Mouse (Mus musculus) cerebellum, adult 9-10 months (tissue): ENCODE data around the gene Hmgb1.
A peak's percentile ranks its signal among the peaks of the same experiment; 100 is the strongest.

Experiments
- DNase-seq: peaks from one replicate; pipeline ENCODE4 v3.0.0; 2022

The Hmgb1 gene

DNA sequence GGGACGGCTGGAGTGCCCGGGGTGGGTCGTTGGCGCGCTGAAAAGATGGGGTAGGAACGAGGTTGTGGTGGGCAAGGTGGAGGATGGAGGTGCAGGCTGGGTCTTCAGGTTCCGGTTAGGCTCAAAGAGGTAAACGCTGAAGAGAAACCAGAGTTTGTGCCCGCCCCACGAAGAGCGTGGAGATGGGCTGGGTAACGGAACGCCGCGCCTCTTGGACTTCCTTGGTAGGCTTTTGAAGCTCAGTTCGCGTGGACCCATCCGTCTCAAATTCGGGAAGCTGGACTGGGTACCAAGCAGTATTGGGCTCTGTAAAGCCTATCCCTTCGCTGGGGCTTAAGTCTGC is 526 bp upstream of the Hmgb1 start:
- DNase-seq = no peak

DNA sequence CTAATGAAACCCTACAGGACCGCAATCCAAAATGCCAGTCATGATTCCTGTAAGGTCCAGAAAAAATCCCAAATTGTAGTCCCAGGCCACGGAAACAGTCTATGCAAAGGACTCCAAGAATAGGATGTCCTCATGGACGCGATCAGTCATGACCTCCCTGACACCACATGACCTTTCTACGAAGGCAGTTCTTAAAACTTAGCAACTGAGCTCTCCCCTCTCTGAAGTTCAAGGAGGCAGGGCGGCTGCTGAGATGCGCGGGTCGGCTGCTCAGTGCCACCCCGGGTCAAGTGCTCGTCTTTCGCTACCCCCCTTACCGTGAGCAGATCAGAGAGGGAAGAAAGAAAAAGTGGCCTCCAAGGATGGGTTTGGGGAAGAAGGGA is 577 bp downstream of the Hmgb1 start:
- DNase-seq = no peak

DNA sequence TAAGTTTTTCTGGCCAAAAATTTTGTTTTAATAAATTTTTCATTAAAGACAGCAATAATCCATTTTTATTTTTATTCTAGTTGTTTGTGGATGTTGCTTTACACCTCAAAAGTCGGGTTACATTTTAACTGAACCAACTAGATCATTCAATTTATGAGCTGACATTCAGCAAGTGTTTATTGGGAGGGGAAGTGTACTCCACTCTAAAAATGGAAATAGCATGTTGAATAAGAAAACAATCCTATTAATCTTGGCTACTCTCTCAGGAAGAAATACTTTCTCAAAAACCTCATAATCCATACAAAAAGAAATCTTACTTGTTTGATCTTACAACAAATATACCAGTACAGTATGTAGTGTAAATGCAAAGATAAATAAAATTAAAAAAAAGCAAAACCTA is 1.2 kb downstream of the Hmgb1 start:
- DNase-seq = no peak

DNA sequence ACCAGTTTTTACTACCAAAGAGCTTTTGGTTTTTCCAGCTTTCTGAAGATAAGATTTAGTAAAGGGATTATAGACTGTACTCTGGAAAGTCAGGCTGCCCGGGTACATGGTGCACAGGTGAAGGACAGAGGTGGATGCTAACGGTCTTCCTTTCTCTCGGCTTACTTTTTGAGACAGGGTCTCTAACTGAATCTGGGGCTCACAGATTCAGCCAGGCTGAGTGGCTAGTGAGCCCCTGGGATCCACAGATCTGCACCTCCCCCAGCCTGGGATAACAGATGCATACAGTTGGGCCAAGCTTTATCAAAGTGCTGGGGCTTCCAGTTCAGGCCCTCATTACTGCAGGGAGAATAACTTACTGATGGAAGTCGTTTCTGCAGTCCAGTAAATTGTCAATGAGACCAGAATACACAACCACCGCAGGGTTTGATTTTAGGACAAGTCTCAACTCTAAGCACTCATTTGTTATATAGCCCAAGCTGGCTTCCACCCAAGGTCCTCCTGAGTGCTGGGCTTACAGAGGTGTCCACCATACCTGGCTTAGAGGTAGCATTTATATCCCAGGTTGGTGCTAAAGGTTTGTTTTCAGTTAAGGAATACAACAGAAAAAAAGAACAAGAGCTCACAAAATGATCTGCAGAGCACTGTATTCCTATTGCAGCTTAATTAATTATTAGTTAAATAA is 2.0 kb downstream of the Hmgb1 start:
- DNase-seq = peak; percentile 54

DNA sequence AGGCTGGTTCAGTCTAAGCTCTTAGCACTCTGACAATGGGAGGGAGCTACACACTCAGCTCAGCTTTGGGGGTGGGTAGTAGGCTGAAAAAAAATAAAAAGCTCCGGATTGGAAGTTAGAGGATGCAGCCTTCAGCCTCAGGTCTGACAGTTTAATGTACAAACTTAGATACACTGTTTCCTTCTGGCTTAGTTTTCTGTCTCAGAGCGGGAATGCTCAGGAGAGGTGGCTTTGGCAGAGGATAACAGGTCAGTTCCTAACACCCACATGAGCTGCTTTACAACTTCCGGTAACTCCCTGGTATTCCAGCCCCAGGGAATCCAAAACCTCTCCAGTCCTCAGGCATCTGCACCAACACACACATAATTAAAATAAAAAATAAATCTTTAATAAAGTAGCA is 4.5 kb downstream of the Hmgb1 start:
- no peak for DNase-seq

DNA sequence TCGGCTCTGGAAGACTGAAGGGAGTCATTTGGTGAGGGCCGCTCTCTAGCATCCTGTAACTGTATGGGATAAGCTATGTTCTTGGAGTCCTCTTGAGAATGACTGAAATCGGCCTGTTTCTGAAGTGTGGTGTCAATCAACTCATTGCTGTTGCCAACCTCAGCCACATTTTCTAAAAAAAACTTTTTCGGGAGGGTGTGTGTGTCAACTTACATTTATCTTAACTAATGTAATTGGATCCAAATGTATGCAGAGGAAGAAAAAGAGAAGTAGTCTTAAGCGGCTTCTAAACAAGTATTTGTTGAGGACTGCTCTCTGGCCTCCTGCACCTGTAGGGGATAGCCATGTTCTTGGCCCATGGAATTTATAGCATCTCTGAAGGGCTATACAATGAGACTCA is 6.2 kb downstream of the Hmgb1 start:
- DNase-seq = no peak

DNA sequence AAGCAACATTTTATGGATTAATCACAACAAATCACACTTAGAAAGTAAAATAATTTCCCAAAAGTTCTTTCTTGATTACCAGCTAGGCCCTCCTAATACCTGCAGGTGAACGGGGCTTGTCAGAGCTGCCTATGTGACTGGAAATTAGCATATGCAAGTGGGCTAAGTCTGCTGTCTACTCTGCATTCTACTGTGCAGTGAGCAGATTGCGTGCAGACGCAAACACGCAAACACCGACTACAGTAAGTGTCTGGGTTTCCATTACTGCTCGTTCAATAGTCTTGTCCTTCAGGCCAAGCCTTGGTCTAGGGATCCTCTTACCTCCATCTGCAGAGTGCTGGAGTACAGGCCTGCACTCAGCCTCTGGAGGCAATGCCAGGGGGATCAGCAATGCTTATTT is 8.6 kb downstream of the Hmgb1 start:
- no peak for DNase-seq

DNA sequence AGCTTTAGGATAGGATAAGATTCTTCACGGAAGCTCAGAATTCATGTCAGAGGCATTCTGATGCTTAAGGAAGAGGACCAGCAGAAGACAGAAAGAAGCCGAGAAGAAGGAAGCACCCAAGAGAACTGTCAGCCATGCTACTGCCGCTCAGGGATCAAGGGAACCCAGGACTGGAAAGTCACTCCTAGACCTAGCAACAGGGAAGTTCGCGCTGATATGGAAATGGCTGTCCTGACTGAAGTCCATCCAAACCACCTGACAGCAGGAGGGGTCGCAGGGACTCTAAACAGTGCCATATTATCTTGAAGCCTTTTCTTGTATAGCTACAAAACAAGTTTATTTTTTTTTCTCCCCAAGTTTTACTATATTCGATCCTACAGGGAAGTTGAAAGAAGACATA is 9.8 kb downstream of the Hmgb1 start:
- DNase-seq = no peak

DNA sequence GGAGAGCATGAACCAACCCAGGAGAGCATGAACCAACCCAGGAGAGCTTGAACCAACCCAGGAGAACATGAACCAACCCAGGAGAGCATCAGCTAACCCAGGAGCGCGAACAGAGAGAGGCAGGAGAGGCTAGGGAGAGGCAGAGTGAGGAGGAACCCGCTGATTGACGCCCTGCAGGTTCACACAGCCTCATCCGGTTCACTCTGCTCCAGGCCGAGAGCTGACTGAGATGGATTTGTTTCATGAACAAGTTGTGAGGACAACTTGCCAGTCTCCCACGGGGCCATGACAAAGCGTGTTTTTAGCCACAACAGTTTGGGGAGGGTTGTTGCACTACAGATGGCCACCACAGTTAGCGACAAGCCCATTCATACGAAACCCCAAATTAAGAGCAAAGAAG is 12.0 kb downstream of the Hmgb1 start:
- no peak for DNase-seq

DNA sequence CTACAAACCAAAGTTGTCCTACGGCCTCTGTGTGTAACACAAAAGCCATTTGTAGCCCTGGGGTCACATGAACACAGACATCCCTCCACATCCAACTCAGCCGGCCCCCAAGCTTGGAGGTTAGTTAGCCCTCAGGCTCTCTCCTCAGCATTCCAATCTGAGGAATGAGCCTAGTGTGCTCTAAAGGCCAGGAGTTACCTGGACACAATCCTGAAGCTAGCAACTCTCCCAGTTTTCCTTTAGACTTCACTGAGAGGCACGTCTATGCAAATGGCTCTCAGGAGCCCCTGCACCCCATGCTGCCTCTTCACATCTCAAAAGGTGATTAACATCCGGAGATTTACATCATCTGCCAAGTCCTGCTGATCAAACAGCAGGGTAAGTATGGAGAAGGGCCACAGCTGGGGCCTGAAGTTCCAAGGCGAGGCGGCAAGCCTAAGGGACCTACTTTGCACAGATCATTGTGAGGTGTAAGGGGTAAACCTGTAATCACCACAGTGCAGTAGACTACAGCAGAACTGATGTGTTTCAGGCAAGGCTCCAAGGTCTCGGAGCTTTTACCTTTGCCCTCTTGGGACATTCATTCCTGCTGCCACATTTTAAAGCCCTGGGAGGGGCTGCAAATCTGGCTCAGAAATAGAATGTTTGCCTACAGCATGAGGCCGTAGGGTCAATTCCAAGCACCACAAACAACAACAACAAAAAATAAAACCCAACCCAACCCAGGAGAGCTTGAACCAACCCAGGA is 13.3 kb downstream of the Hmgb1 start:
- no peak for DNase-seq

DNA sequence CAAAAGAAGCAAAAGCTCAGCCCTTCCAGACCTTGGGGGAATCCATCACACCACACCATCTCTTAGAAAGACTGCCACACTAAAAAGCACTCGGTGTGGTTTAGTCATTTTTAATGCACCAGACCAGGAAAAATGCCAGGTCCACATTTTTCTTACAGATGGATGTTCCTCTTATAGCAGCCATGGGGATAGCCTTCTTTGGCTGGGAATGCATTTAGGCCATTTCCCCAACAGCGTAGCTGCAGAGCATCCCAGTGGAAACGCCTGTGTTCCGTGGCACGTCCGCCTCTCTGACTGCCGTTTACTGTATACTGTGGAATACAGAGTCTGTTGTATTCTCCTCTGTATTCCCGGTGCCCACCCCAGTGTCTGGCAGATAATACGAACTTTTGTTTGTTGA is 15.5 kb downstream of the Hmgb1 start:
- DNase-seq = peak; percentile 15

DNA sequence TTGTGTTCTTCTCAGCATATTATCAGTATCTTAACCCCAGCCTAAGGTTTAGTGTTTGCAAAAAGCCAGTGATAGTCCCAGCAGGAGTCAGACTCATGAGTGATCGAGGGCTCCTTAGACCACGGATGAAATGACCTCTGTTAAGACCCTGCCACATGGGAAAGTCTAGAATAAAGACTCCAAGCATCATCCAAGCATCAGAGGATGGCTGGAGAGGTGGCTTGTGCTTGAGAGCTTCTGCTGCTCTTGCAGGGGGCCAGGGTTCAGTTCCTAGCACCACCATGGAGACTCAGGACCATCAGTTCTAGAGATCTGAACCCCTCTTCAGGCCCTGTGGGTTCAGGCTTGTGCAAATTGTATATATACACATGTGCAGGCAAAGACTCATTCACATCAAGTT is 16.2 kb downstream of the Hmgb1 start:
- DNase-seq = no peak

DNA sequence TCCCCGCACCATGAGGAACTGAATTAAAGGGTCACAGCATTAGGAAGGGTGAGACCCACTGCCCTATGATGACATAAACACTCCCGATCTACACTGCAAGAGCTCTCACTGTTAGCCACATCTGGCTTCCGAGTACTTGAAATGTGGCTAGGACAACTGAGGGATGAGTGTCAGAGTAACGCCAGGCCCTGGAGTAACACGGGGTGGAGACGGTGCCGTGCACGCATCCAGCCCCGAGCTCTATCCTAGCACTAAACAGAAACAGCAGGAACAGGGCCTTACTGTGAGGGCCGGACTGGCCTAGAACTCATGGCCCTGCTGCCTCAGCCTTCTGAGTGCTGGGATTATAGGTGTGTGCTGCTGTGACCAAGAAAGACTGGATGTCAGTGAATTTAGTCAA is 18.3 kb downstream of the Hmgb1 start:
- no peak for DNase-seq

DNA sequence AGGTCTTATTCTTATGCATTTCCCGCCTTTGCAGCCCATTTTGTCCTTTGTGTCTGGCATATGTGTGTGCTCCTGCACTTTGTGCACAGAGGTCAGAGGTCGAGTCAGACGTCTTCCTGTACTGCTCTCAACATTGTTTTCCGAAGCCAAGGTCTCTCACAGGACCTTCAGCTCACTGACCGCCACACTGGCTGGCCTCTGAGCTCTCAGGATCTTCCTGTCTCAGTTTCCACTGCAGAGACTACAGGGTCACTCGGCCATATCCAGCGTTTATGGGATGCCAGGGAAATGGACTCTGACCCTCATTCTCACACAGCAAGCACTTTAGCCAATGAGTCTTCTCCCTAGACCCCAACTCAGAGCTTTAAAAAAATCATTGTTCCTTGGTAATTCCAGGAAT is 19.4 kb downstream of the Hmgb1 start:
- no peak for DNase-seq

DNA sequence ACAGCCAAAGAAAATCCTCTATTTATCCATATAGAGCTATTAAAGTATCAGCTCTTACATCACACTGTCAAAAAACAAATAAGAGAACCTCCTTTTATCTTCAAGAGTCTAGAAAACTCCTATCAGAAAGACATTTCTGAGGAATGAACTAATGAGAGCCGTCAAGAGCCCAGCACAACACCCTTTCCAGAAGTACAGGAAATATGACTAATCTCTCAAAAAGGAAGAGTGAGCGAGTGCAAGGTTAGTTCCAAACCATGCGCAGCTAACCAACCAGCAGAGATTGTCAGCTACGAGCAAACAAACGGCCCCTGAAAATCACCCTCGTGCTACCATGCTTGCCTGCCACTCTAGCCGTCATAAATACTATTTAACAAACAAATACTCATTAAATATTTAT is 21.4 kb downstream of the Hmgb1 start:
- DNase-seq = no peak

DNA sequence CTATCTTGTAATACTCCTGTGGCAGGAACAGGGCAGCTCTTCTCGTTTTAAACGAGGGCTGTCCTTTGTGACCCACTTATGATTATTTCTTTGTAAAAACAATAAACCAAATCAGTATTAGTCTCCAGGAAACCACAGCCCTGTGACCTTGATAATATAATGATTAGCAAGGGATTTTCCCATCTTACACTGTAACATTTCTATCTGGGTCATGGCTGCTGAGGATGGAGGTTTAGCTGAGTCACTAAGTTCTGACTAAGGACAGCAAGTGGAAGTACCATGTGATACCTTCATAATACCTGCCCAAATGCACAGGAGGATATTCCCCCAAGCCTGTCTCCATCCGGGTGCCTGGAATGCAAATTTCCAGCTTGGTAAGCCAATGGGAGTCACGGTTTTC is 23.8 kb downstream of the Hmgb1 start:
- no peak for DNase-seq

DNA sequence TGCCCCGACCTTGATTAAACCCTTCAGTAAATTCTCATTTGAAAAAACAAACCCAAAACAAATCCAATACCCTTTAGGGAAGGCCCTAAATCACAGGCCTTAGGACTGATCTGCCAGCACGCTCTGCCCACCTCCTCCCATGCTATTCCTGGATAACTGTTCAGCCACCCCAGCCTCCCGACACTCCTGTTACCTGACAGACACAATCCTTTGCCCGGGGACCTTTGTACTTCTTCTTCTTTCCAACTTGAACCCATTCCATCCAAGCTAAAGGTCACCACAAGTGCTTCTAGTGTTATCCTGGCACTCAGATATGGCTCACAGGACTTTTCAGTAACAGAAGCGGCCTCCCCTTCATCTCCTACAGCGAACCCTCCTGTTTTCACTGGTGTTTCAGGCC is 25.3 kb downstream of the Hmgb1 start:
- no peak for DNase-seq

DNA sequence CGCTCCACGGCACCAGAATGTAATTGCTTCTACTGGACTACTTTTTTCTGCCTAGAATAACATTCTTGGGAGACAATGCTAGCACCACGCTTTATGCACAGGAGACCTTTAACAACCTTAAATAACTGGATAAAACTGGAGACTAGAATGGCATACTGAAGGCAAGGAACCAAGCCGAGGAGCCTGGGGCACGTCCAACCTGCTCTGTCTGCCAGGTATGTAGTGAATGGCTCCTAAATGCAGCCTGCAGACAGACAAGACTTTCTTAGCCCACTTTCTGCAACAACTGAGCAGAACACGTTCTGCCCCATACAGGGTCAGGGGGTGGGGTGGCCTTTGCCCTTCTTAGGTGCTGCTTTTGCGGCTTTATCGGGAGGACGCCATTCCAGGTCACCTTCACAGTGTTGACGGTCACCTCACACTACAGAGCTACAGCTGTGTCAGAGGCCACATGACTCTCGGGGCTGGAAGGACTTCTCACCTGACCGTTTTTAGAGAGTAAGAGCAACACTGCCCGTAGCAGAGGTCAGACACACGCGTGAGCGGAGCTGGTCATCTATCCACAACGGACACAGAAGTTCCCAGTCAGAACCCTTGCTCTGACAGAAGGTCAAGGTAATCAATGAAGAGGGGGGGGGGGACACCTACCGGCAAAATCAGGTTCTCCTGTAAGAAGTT is 27.3 kb downstream of the Hmgb1 start:
- no peak for DNase-seq

DNA sequence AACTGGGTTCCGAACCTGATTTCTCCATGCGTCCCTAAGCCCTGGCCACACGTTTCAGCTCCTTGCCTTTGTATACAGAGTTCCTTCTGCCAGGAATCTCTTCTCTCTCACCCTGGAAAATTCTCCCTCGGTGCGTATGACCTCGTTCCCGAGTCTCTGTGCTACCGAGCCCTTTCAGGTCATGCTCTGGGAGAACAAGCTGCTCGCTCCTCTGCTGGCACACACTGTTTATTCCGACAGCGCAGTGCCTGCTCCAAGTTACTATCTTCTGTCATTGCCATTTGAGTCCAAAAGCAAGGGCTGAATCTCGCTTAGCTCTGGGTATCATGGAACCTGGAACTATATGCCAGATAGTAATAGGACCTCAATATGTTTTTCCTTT is 31.5 kb downstream of the Hmgb1 start:
- DNase-seq = peak; percentile 64

DNA sequence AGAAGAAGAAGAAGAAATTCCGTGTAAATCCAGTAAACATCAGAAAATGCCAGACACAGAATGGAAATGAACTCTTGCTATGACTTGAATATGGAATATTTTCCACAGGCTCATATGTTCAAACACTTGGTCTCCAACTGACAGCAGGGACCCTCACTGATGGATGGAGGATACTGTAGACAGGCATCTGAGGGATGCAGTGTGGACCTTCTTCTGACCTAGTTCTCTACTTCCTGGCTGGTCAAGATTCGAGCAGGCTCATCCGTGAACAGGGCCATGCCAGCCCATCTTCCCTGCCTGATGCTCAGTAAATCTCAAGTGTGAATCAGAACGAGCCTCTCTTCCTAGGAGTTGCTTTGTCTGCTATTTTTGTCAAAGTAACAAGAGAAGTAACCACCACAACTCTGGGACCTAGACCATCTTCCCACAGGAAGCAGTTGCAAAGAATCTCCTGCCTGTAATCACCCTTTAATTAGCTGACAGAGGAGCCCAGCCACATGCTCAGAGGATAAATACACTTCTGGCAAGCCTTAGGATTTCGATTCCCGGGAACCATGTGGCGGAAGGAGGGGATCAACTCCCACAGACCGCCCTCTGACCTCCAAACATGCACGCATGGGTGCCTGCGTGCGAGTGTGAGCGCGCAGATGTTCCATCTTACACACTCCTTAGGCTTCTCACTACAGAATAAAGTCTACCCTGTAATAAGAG is 32.1 kb downstream of the Hmgb1 start:
- DNase-seq = peak; percentile 25

DNA sequence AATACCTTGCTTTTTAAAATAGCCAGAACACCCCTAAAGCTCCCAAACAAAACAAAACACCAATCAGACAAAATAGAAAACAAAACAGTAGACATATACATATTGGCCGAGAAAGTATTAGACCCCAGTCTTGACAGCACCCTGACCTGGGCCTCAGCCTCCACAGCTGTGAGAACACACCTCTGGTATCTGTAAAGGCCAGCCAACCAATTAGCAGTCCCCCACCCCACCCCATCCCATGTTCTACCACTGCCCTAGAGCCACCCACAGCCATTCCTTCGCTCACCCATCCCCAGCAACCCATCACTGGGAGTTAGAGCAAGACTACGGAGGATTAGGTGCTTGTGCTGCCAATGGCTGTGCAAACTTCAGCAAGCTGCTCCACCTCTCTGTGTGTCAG is 33.4 kb downstream of the Hmgb1 start:
- DNase-seq = no peak

DNA sequence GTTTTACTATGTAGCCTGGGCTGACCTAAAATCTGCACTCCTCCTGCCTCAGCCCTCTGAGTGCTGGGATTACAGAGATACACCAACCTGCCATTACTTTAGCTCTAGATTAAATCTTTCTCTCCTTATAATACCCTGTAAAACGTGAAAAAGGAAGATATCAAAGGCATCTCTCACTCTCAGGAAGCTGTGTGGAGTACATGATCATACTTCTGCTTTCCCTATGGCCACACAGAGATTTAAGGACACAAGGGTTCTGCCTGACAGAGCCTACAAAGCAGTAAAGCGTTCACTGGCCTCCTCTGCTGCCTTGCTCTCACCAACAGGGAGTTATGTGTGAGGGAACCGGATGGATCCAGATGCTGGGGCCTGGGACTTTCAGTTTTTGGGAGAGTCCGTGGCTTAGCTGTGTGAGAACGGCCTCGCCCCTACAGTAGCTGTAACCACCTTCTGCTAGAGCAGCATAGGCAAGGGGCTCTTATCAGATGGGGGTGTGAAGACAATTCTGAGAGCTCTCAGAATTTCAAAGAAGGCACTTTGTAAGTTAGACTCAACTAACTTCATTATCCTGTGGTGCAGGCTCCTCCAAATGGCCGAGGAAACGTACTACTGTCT is 36.8 kb downstream of the Hmgb1 start:
- DNase-seq = no peak

DNA sequence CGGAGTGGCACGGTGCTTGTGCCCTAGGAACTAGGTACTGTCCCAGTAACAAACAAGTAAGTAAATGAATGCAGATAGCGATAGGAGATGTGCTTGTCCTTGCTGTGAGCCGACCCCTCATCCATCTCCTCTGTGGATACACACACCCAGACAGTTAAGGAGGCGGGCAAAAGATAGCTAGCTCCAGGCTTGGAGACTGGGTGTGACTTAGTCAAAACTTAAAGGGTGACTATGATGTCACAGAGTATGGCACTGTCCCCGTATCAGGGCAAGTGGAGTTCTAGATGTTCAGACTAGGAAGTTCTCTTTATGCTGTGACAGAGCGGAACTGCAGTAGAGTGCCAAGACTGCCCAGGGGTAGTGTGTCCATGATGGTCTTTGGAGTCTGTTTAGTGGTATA is 37.6 kb downstream of the Hmgb1 start:
- DNase-seq = no peak
